ENCODE assay signal across 8 mouse cellular contexts in genomic region chr6:113690400-113691083, GRCm38 (mm10). TPM values are rescaled to one million over a fixed set of nuclear protein-coding genes. Genes with fewer than 3 reads are reported as not detected.
DNase-seq lines count a peak whose midpoint lies in the region; ATAC-seq and TF ChIP-seq lines count a peak whose summit lies in the region.

No protein-coding gene starts in this region.

- H3K27me3 ChIP-seq in CH12.LX (replicated peaks), result no peaks in the 10 kb centered on the region
- no peaks in the 10 kb centered on the region for H3K27me3 ChIP-seq in forebrain, embryonic 12.5 days
- H3K27me3 ChIP-seq in intestine, embryonic 14.5 days (replicated peaks; ENCODE audit: control insufficient read depth, insufficient read depth, low read length), result no peaks in the 10 kb centered on the region
- no peaks in the 10 kb centered on the region for H3K27me3 ChIP-seq in liver, postnatal 0 days (ENCODE audit: insufficient read depth, low read length)

- peaks cover 75 to 84% of the 10 kb centered on the region in 2 experiments for H3K36me3 ChIP-seq in CH12.LX (replicated peaks in 1 of 2; ENCODE audit: control insufficient read depth in 1 of 2, insufficient read depth in 1 of 2, low read length in 1 of 2)
- H3K36me3 ChIP-seq in forebrain, embryonic 12.5 days (replicated peaks), result no peaks in the 10 kb centered on the region
- 0 out of 2 replicates have a peak, but pooled peaks cover 6% of the 10 kb centered on the region for H3K36me3 ChIP-seq in intestine, embryonic 14.5 days (ENCODE audit: control insufficient read depth, insufficient read depth, low read length)
- H3K36me3 ChIP-seq in liver, postnatal 0 days (replicated peaks; ENCODE audit: insufficient read depth, low read length), result peaks cover 18% of the 10 kb centered on the region; the same call in 1 of the 2 replicates

- H3K9me3 ChIP-seq in CH12.LX (replicated peaks; ENCODE audit: low read length), result no peaks in the 10 kb centered on the region
- H3K9me3 ChIP-seq in forebrain, embryonic 12.5 days, result no peaks in the 10 kb centered on the region
- H3K9me3 ChIP-seq in intestine, embryonic 14.5 days (ENCODE audit: control insufficient read depth, low read length), result no peaks in the 10 kb centered on the region
- no peaks in the 10 kb centered on the region for H3K9me3 ChIP-seq in liver, postnatal 0 days (ENCODE audit: low read length)

- H3K79me2 ChIP-seq in CH12.LX (replicated peaks; ENCODE audit: control insufficient read depth, extremely low read depth, insufficient read depth, poor library complexity, severe bottlenecking), result 0 out of 2 replicates have a peak, but pooled peaks cover 2% of the 10 kb centered on the region

- no peak for DNase-seq in CH12.LX (ENCODE audit: extremely low read depth)
- DNase-seq in adrenal gland, adult (ENCODE audit: inconsistent age in 2 of 2, low spot score in 1 of 2), result peak; percentile 78 to 90
- DNase-seq in intestine, embryonic 14.5 days (ENCODE audit: low spot score), result peak; percentile 89
- DNase-seq in liver, postnatal 0 days, result peak; percentile 89
- peak; percentile 41 for DNase-seq in ovary, postnatal 14 days (ENCODE audit: low spot score)
- DNase-seq in cerebellum, adult 9-10 months, result no peak
- DNase-seq in cerebellum, postnatal 36 days, result no peak

- peaks cover 10 to 41% of the 10 kb centered on the region in 2 experiments; a peak in 3 of 4 replicates for H3K4me1 ChIP-seq in CH12.LX (ENCODE audit: control insufficient read depth in 1 of 2, insufficient read depth in 2 of 2)
- peaks cover 14% of the 10 kb centered on the region for H3K4me1 ChIP-seq in forebrain, embryonic 12.5 days
- peaks cover 19% of the 10 kb centered on the region for H3K4me1 ChIP-seq in intestine, embryonic 14.5 days (replicated peaks; ENCODE audit: control insufficient read depth, insufficient read depth, low read length)
- peaks cover 39% of the 10 kb centered on the region for H3K4me1 ChIP-seq in liver, postnatal 0 days (ENCODE audit: insufficient read depth)

- no peak for ATAC-seq in forebrain, embryonic 12.5 days (ENCODE audit: low FRiP score)
- peak; percentile 77 for ATAC-seq in intestine, embryonic 14.5 days (replicated peaks; ENCODE audit: low FRiP score, low TSS enrichment, low read depth)
- peak; percentile 92 for ATAC-seq in liver, postnatal 0 days

- dilution Hi-C loops in CH12.LX (cut with MboI; ENCODE audit: extremely low pct_ligation_motif_present, extremely low pct_unique_long_range_greater_than_20kb, low sequenced_read_pairs), result no loop called here

- in situ Hi-C loops in CH12.LX (cut with MboI; ENCODE audit: low pct_ligation_motif_present, low pct_unique_long_range_greater_than_20kb, low sequenced_read_pairs), result no loop called here

- TF ChIP-seq POLR2A in CH12.LX (IDR thresholded peaks at IDR 0.05; ENCODE audit: low read depth, low read length), result no peak

- no peak for TF ChIP-seq CTCF in CH12.LX (conservative IDR thresholded peaks at IDR 0.05 in 1 of 2, IDR thresholded peaks at IDR 0.05 in 1 of 2; ENCODE audit: low read depth in 2 of 2, low read length in 2 of 2)
- TF ChIP-seq CTCF in liver, postnatal 0 days (IDR thresholded peaks at IDR 0.05; ENCODE audit: low read depth), result no peak

- H3K27ac ChIP-seq in CH12.LX (ENCODE audit: insufficient read depth, low read depth), result peak overlapping the region; percentile 57
- no peak overlapping the region for H3K27ac ChIP-seq in forebrain, embryonic 12.5 days
- peak overlapping the region; percentile 92 for H3K27ac ChIP-seq in intestine, embryonic 14.5 days (ENCODE audit: low read depth)
- H3K27ac ChIP-seq in liver, postnatal 0 days (ENCODE audit: low read depth), result peak overlapping the region; percentile 87

- TF ChIP-seq RAD21 in CH12.LX (IDR thresholded peaks at IDR 0.05; ENCODE audit: low read depth, low read length), result no peak

- H3K4me3 ChIP-seq in CH12.LX (replicated peaks in 1 of 3; ENCODE audit: low read depth in 2 of 3, low read length in 2 of 3, poor library complexity in 1 of 3), result no peak overlapping the region
- no peak overlapping the region for H3K4me3 ChIP-seq in forebrain, embryonic 12.5 days (replicated peaks)
- peak overlapping the region; percentile 21 for H3K4me3 ChIP-seq in intestine, embryonic 14.5 days (ENCODE audit: low read depth, low read length)
- H3K4me3 ChIP-seq in liver, postnatal 0 days (ENCODE audit: low read depth, low read length), result peak overlapping the region; percentile 37

- 18% methylated on average over 14 of the region's 14 CpGs for WGBS in forebrain, embryonic 12.5 days
- 1% methylated on average over 14 of the region's 14 CpGs for WGBS in intestine, embryonic 14.5 days
- WGBS in liver, postnatal 0 days (ENCODE audit: insufficient replicate concordance), result 8% methylated on average over 14 of the region's 14 CpGs

- TF ChIP-seq EP300 in CH12.LX (IDR thresholded peaks at IDR 0.05; ENCODE audit: low read length), result no peak
- TF ChIP-seq EP300 in liver, postnatal 0 days (IDR thresholded peaks at IDR 0.05; ENCODE audit: low read depth), result peak; percentile 92

- H3K4me2 ChIP-seq in CH12.LX (ENCODE audit: insufficient read depth, low read depth, poor library complexity, severe bottlenecking), result no peak overlapping the region
- peak overlapping the region; percentile 19; the same call in 1 of the 2 replicates for H3K4me2 ChIP-seq in forebrain, embryonic 12.5 days
- peak overlapping the region; percentile 43 for H3K4me2 ChIP-seq in intestine, embryonic 14.5 days (ENCODE audit: low read length)
- peak overlapping the region; percentile 61 for H3K4me2 ChIP-seq in liver, postnatal 0 days (ENCODE audit: low read depth, low read length)

- no peak overlapping the region for H3K9ac ChIP-seq in CH12.LX (ENCODE audit: insufficient read depth, low read depth)
- H3K9ac ChIP-seq in forebrain, embryonic 12.5 days, result no peak overlapping the region
- peak overlapping the region; percentile 43 for H3K9ac ChIP-seq in intestine, embryonic 14.5 days (ENCODE audit: low read length)
- peak overlapping the region; percentile 42 for H3K9ac ChIP-seq in liver, postnatal 0 days (replicated peaks)

TF ChIP-seq in CH12.LX, 34 proteins besides CTCF, POLR2A, EP300 and RAD21:
- TF ChIP-seq JUN (IDR thresholded peaks at IDR 0.05; ENCODE audit: insufficient read depth, low read depth, low read length) (no peak), MXI1 (IDR thresholded peaks at IDR 0.05; ENCODE audit: low read depth, low read length) (no peak), IRF4 (IDR thresholded peaks at IDR 0.05; ENCODE audit: low read depth, low read length) (no peak), NRF1 (IDR thresholded peaks at IDR 0.05; ENCODE audit: low read depth, low read length) (no peak), MAFK (IDR thresholded peaks at IDR 0.05; ENCODE audit: insufficient replicate concordance, low read length) (no peak), ELF1 (IDR thresholded peaks at IDR 0.05; ENCODE audit: low read depth, low read length) (no peak), USF2 (conservative IDR thresholded peaks at IDR 0.05; ENCODE audit: low read depth, low read length) (no peak), ZC3H11A (IDR thresholded peaks at IDR 0.05; ENCODE audit: low read depth, low read length) (no peak), TBP (conservative IDR thresholded peaks at IDR 0.05; ENCODE audit: low read depth, low read length) (no peak), MYC (IDR thresholded peaks at IDR 0.05; ENCODE audit: low read depth, low read length) (no peak), JUND (conservative IDR thresholded peaks at IDR 0.05; ENCODE audit: low read depth, low read length) (no peak)

RNA-seq across cellular contexts. Expression of gene Tatdn2, which starts 6.3 kb away (rescaled TPM):
- 35.1 and 62.5 TPM in 2 replicates for total RNA-seq in CH12.LX (2012; rRNA removed)
- total RNA-seq in CH12.LX (2014; rRNA removed), result 34.5 and 35.5 TPM in 2 replicates
- polyA plus RNA-seq in CH12.LX (2012; ENCODE audit: insufficient read length, low read depth), result 58.0 and 70.8 TPM in 2 replicates
- polyA plus RNA-seq in forebrain, embryonic 12.5 days (2016; fragmentation: Nextera tagmentation; extraction: Ambion mirVana), result 0.94 and 0.96 TPM in 2 replicates
- polyA plus RNA-seq in intestine, embryonic 14.5 days (2014; fragmentation: Nextera tagmentation; extraction: Ambion mirVana), result 0.98 and 1.4 TPM in 2 replicates
- polyA plus RNA-seq in liver, postnatal 0 days (2015; fragmentation: Nextera tagmentation; extraction: Ambion mirVana), result 0.62 and 0.83 TPM in 2 replicates

RNA-seq across cellular contexts. Expression of gene Ghrl, which starts 29.1 kb away (rescaled TPM):
- total RNA-seq in CH12.LX (2012; rRNA removed) (not detected in 2 replicates), CH12.LX (2014; rRNA removed) (not detected in 2 replicates)
- polyA plus RNA-seq in CH12.LX (2012; ENCODE audit: insufficient read length, low read depth), result 1.1 and 2.6 TPM in 2 replicates
- polyA plus RNA-seq in forebrain, embryonic 12.5 days (2016; fragmentation: Nextera tagmentation; extraction: Ambion mirVana), result 0.92 and 1.2 TPM in 2 replicates
- 2.2 and 19.4 TPM in 2 replicates for polyA plus RNA-seq in intestine, embryonic 14.5 days (2014; fragmentation: Nextera tagmentation; extraction: Ambion mirVana)
- polyA plus RNA-seq in liver, postnatal 0 days (2015; fragmentation: Nextera tagmentation; extraction: Ambion mirVana), result 0.70 TPM in 1 of 2 replicates, not detected in the other

RNA-seq across cellular contexts. Expression of gene Sec13, which starts 50.0 kb away (rescaled TPM):
- 209 and 244 TPM in 2 replicates for total RNA-seq in CH12.LX (2012; rRNA removed)
- 257 and 267 TPM in 2 replicates for total RNA-seq in CH12.LX (2014; rRNA removed)
- polyA plus RNA-seq in CH12.LX (2012; ENCODE audit: insufficient read length, low read depth), result 145 and 156 TPM in 2 replicates
- 230 and 237 TPM in 2 replicates for polyA plus RNA-seq in forebrain, embryonic 12.5 days (2016; fragmentation: Nextera tagmentation; extraction: Ambion mirVana)
- 247 and 250 TPM in 2 replicates for polyA plus RNA-seq in intestine, embryonic 14.5 days (2014; fragmentation: Nextera tagmentation; extraction: Ambion mirVana)
- polyA plus RNA-seq in liver, postnatal 0 days (2015; fragmentation: Nextera tagmentation; extraction: Ambion mirVana), result 102 and 110 TPM in 2 replicates

RNA-seq across cellular contexts. Expression of gene Irak2, which starts 52.3 kb away (rescaled TPM):
- total RNA-seq in CH12.LX (2012; rRNA removed) (31.6 and 39.5 TPM in 2 replicates), CH12.LX (2014; rRNA removed) (26.9 and 30.0 TPM in 2 replicates)
- 32.5 and 38.6 TPM in 2 replicates for polyA plus RNA-seq in CH12.LX (2012; ENCODE audit: insufficient read length, low read depth)
- 0.63 and 1.6 TPM in 2 replicates for polyA plus RNA-seq in forebrain, embryonic 12.5 days (2016; fragmentation: Nextera tagmentation; extraction: Ambion mirVana)
- 5.7 and 8.2 TPM in 2 replicates for polyA plus RNA-seq in intestine, embryonic 14.5 days (2014; fragmentation: Nextera tagmentation; extraction: Ambion mirVana)
- 9.2 and 10.8 TPM in 2 replicates for polyA plus RNA-seq in liver, postnatal 0 days (2015; fragmentation: Nextera tagmentation; extraction: Ambion mirVana)

Comparison
In these comparisons a context has a peak if more than half of its experiments do, and no peak if none do; other contexts are left out.
1. DNase-seq: peak in adrenal gland, adult (2 of 2), intestine, embryonic 14.5 days (single experiment), liver, postnatal 0 days (single experiment) and ovary, postnatal 14 days (single experiment); none in CH12.LX (single experiment), cerebellum, adult 9-10 months (single experiment) and cerebellum, postnatal 36 days (0 of 2).
2. H3K4me3 ChIP-seq: peak in intestine, embryonic 14.5 days (single experiment) and liver, postnatal 0 days (single experiment); none in CH12.LX (0 of 3) and forebrain, embryonic 12.5 days (single experiment).
3. H3K9ac ChIP-seq: peak in intestine, embryonic 14.5 days (single experiment) and liver, postnatal 0 days (single experiment); none in CH12.LX (single experiment) and forebrain, embryonic 12.5 days (single experiment).
4. RNA of gene Tatdn2, which starts 6.3 kb away (polyA plus RNA-seq): 58.0 to 70.8 TPM in CH12.LX; 0.98 to 1.4 TPM in intestine, embryonic 14.5 days, 0.94 to 0.96 TPM in forebrain, embryonic 12.5 days and 0.62 to 0.83 TPM in liver, postnatal 0 days; every median in the first group is over 10 times any median in the second.